Mouse (Mus musculus): ENCODE results near the gene Ahnak2. TPM values are rescaled to one million over a fixed set of nuclear protein-coding genes. Genes with fewer than 3 reads are reported as not detected.

Gene Ahnak2
- polyA plus RNA-seq, 1 experiment from 2014 or later = 0.17 TPM

DNA sequence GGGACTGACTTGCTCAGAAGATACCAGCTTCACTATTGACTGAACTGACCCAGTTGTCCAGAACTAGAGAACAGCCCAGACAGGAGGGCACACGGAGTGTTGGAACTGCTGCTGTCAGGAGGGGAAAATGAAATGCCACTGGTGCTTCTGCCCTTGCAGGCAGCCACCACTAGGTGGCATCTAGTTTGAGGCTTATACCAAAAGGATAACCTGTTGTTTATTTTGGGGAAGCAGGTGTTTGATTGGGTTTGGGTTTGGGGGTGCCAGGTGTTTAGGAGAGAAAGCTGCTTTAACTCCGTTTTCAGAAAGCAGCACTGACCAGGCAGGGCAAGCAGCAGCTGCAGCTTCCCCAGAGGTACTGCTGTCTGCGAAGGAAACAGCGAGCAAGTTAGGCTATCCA, 13.8 kb upstream of the Ahnak2 start:
- DNase-seq (ENCODE audit: low spot score) (peak; percentile 66), ATAC-seq (ENCODE audit: insufficient number of reproducible peaks, low FRiP score, low TSS enrichment, low read depth) (no peak)
- Histone ChIP-seq H3K4me1 (ENCODE audit: control insufficient read depth, insufficient read depth, low read length) (no peaks in the 10 kb centered on the region), H3K27ac (replicated peaks; ENCODE audit: low read depth, low read length) (no peak overlapping the region), H3K36me3 (ENCODE audit: control insufficient read depth, insufficient read depth, low read length) (peaks cover 13% of the 10 kb centered on the region; the same call in 1 of the 2 replicates), H3K9me3 (ENCODE audit: control insufficient read depth, low read length) (no peaks in the 10 kb centered on the region), H3K9ac (ENCODE audit: low read length) (no peak overlapping the region), H3K27me3 (ENCODE audit: control insufficient read depth, insufficient read depth, low read length) (no peaks in the 10 kb centered on the region), H3K4me3 (ENCODE audit: low read depth, low read length) (no peak overlapping the region), H3K4me2 (ENCODE audit: low read depth, severe bottlenecking) (no peak overlapping the region)
- 60% methylated on average over 4 of the region's 4 CpGs for WGBS

DNA sequence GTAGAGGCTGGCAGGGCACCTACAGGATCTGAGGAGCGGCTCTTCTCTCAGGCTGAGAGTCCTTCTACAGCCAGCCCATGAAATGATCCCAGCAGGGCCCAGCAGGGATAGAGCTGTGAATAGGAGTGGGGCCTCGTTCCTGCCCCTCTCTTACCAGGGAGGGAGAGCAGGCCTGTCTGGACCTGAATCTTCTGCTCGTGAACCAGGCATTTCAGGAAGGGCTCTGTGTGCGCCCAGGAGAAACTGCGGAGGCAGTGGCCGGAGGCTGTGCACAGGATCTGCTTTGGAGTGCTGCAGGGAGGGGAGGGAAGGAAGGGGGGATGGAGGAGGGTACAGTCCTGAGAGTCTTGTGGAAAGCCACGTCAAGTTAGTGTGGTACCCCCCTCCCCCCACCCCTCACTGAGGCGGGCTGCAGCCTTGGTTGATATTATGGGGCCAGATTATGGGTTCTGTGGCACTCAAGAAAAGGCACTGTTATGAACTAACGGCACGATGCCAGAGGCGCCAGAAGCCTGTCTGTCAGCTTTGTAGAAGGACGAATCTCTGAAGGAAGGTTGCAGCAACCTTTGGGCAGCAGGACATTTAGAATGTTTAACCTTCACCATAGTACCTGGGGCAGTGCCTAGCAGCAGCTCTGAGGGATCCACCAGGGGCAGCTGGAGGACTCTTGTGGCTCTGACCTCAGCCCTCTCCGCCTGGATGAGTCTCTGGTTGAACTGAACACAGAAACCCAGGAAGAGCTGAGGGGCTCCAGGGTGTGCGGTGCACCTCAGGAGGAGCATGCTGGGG, 12.4 kb upstream of the Ahnak2 start:
- H3K27me3 ChIP-seq (ENCODE audit: control insufficient read depth, insufficient read depth, low read length) = no peaks in the 10 kb centered on the region
- no peak overlapping the region for H3K9ac ChIP-seq (ENCODE audit: low read length)
- H3K4me3 ChIP-seq (ENCODE audit: low read depth, low read length) = no peak overlapping the region
- no peak for DNase-seq (ENCODE audit: low spot score)
- 77% methylated on average over 14 of the region's 14 CpGs for WGBS
- no peak for ATAC-seq (ENCODE audit: insufficient number of reproducible peaks, low FRiP score, low TSS enrichment, low read depth)
- H3K9me3 ChIP-seq (ENCODE audit: control insufficient read depth, low read length) = no peaks in the 10 kb centered on the region
- H3K27ac ChIP-seq (replicated peaks; ENCODE audit: low read depth, low read length) = no peak overlapping the region
- no peaks in the 10 kb centered on the region for H3K4me1 ChIP-seq (ENCODE audit: control insufficient read depth, insufficient read depth, low read length)
- peaks cover 6% of the 10 kb centered on the region; the same call in 1 of the 2 replicates for H3K36me3 ChIP-seq (ENCODE audit: control insufficient read depth, insufficient read depth, low read length)
- no peak overlapping the region for H3K4me2 ChIP-seq (ENCODE audit: low read depth, severe bottlenecking)

DNA sequence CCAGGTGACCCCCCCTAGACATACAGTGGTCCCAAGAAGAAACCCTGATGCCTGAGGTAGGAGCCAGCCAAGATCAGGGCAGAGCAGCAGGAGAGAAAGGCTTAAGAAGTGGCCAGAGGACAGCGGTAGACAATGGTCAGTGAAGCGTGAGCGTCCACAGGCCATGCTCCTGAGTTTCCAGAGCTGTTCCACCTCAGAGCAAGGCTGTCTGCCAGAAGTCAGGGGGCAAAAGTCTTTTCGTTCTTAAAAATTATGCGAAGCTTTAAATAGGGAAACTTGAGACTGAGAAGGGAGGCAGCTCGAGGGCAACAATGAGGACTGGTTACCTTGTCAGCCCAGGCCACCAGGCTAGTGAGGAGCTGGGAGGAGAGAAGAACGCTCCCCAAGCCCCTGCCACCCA, 10.9 kb upstream of the Ahnak2 start:
- Histone ChIP-seq H3K9ac (ENCODE audit: low read length) (no peak overlapping the region), H3K27ac (replicated peaks; ENCODE audit: low read depth, low read length) (no peak overlapping the region), H3K27me3 (ENCODE audit: control insufficient read depth, insufficient read depth, low read length) (no peaks in the 10 kb centered on the region), H3K4me3 (ENCODE audit: low read depth, low read length) (no peak overlapping the region), H3K36me3 (ENCODE audit: control insufficient read depth, insufficient read depth, low read length) (no peaks in the 10 kb centered on the region; the same call in 1 of the 2 replicates), H3K4me2 (ENCODE audit: low read depth, severe bottlenecking) (no peak overlapping the region), H3K9me3 (ENCODE audit: control insufficient read depth, low read length) (no peaks in the 10 kb centered on the region), H3K4me1 (ENCODE audit: control insufficient read depth, insufficient read depth, low read length) (peaks cover 5% of the 10 kb centered on the region; the same call in 1 of the 2 replicates)
- no peak for DNase-seq (ENCODE audit: low spot score)
- no peak for ATAC-seq (ENCODE audit: insufficient number of reproducible peaks, low FRiP score, low TSS enrichment, low read depth)
- 86% methylated on average over 7 of the region's 7 CpGs for WGBS

DNA sequence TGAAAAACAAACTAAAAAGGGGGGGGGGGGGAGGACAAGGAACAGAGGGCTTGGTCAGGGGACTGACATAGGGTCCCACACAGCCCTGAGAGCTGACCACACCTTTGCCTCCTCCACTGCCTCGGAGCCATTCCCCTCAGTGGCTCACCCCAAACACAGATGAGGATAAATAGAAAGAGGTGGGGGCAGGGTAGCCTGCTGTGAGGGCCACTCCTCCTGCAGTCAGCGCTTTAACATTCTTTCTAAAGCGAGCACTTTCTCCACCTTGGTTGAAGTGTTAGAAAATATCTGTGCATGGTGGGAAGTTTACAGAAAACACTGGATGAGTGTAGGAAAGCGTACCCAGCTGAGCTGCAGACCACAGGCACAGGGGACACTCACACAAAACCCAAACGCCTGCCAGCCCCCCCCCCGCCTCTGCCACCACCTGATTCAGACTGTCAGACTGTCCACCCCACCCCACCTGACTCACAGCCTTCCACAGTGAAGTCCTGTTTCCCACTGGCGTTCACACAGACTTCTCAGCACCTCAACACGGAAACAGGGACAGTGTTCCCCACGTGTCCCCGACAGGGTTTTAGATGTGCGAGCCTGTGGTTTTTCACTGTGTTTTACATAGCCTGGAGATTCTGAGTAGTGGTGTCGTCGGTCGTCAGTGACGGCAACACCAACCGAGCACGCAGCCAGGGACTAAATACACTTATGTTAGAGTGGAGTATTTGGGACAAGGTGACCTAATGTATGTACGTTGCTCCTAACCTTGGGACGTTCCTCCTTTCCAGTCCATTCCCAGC, 7.8 kb upstream of the Ahnak2 start:
- no peak for ATAC-seq (ENCODE audit: insufficient number of reproducible peaks, low FRiP score, low TSS enrichment, low read depth)
- DNase-seq (ENCODE audit: low spot score) = no peak
- no peak overlapping the region for H3K27ac ChIP-seq (replicated peaks; ENCODE audit: low read depth, low read length)
- H3K27me3 ChIP-seq (ENCODE audit: control insufficient read depth, insufficient read depth, low read length) = no peaks in the 10 kb centered on the region
- 68% methylated on average over 19 of the region's 19 CpGs for WGBS
- H3K9ac ChIP-seq (ENCODE audit: low read length) = no peak overlapping the region
- H3K4me1 ChIP-seq (ENCODE audit: control insufficient read depth, insufficient read depth, low read length) = peaks cover 9% of the 10 kb centered on the region; the same call in 1 of the 2 replicates
- no peaks in the 10 kb centered on the region; the same call in 1 of the 2 replicates for H3K36me3 ChIP-seq (ENCODE audit: control insufficient read depth, insufficient read depth, low read length)
- H3K9me3 ChIP-seq (ENCODE audit: control insufficient read depth, low read length) = no peaks in the 10 kb centered on the region
- no peak overlapping the region for H3K4me3 ChIP-seq (ENCODE audit: low read depth, low read length)
- no peak overlapping the region for H3K4me2 ChIP-seq (ENCODE audit: low read depth, severe bottlenecking)

DNA sequence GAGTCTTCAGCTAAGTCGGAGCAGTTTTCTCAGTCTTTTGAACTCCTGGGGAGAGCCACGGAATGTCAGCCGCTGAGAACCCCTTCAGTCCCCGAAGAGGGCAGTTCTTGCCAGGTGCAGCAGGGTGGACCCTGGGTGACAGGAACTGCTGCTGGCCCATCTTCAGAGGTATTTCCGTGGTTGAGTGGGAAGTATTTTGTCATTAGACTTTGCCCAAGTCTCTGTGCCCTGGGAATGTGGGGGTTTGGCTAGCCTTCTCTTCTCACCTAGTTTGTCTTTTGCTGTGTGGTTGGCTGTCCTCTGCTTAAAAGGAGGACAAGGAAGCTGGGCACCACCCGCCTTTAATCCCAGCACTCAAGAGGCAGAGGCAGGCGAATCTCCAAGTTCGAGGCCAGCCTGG, 7.2 kb upstream of the Ahnak2 start:
- ATAC-seq (ENCODE audit: insufficient number of reproducible peaks, low FRiP score, low TSS enrichment, low read depth) = no peak
- H3K36me3 ChIP-seq (ENCODE audit: control insufficient read depth, insufficient read depth, low read length) = no peaks in the 10 kb centered on the region
- DNase-seq (ENCODE audit: low spot score) = no peak
- WGBS = 21% methylated on average over 8 of the region's 8 CpGs
- peak overlapping the region; percentile 36 for H3K9ac ChIP-seq (ENCODE audit: low read length)
- peak overlapping the region; percentile 97 for H3K4me2 ChIP-seq (ENCODE audit: low read depth, severe bottlenecking)
- H3K9me3 ChIP-seq (ENCODE audit: control insufficient read depth, low read length) = no peaks in the 10 kb centered on the region
- peaks cover 9% of the 10 kb centered on the region; the same call in 1 of the 2 replicates for H3K4me1 ChIP-seq (ENCODE audit: control insufficient read depth, insufficient read depth, low read length)
- H3K27me3 ChIP-seq (ENCODE audit: control insufficient read depth, insufficient read depth, low read length) = no peaks in the 10 kb centered on the region
- H3K27ac ChIP-seq (replicated peaks; ENCODE audit: low read depth, low read length) = no peak overlapping the region
- peak overlapping the region; percentile 67 for H3K4me3 ChIP-seq (ENCODE audit: low read depth, low read length)

DNA sequence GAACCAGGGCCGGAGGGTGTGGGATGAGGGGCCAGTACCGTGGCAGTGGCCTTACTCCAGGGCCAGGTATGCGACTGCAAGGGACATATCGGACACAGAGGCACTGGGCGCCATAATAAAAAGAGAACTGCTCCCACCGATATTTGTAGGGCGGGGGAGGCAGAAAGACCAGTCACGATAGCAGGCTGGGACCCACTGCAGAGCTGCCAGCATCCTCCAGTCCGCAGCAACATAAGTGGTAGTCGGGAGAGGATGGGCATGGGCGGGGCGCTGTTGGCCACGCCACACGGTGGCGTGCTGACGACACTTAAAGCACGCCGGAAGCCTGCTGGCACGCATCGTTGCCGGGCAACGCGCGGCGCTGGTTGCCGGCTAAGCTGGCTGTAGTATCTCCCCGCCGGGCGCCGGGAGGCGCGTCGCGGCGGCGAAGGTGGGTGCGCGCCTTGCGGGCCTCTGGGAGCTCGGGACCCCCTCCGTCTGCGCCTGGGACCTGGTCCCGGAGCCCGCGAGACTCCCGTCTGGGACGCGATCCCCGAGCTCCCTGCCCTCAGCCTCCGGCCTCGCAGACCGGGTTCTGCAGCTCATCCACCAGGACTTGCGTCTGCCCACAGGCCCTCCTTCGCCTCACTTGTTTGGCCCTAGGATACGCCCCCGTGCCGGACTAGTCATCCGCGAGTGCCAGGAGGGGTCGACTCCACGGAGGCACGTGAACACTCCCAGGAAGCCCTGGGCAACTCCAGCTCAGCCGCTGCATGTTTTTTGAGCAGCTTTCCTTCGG, 6.3 kb upstream of the Ahnak2 start, which contains the start of gene Clba1:
Gene Clba1 (plus strand): TSS at position 351 of the 778 bp plus-strand sequence.
- Histone ChIP-seq H3K27ac (replicated peaks; ENCODE audit: low read depth, low read length) (no peak within 1 kb of the TSS), H3K9ac (ENCODE audit: low read length) (peak within 1 kb of the TSS; percentile 36), H3K4me2 (ENCODE audit: low read depth, severe bottlenecking) (peak within 1 kb of the TSS; percentile 97), H3K36me3 (ENCODE audit: control insufficient read depth, insufficient read depth, low read length) (no peaks in the 10 kb centered on the region), H3K9me3 (ENCODE audit: control insufficient read depth, low read length) (no peaks in the 10 kb centered on the region), H3K27me3 (ENCODE audit: control insufficient read depth, insufficient read depth, low read length) (no peaks in the 10 kb centered on the region), H3K4me3 (ENCODE audit: low read depth, low read length) (peak within 1 kb of the TSS; percentile 67), H3K4me1 (ENCODE audit: control insufficient read depth, insufficient read depth, low read length) (peaks cover 9% of the 10 kb centered on the region; the same call in 1 of the 2 replicates)
- peak; percentile 89 for DNase-seq (ENCODE audit: low spot score)
- 2% methylated on average over 63 of the region's 64 CpGs for WGBS
- peak; percentile 85 for ATAC-seq (ENCODE audit: insufficient number of reproducible peaks, low FRiP score, low TSS enrichment, low read depth)

- DNase-seq (ENCODE audit: low spot score) = no peak
- Histone ChIP-seq H3K4me3 (ENCODE audit: low read depth, low read length) (peak overlapping the region; percentile 67), H3K4me1 (ENCODE audit: control insufficient read depth, insufficient read depth, low read length) (peaks cover 9% of the 10 kb centered on the region; the same call in 1 of the 2 replicates), H3K27me3 (ENCODE audit: control insufficient read depth, insufficient read depth, low read length) (no peaks in the 10 kb centered on the region), H3K27ac (replicated peaks; ENCODE audit: low read depth, low read length) (no peak overlapping the region), H3K4me2 (ENCODE audit: low read depth, severe bottlenecking) (peak overlapping the region; percentile 97), H3K9ac (ENCODE audit: low read length) (peak overlapping the region; percentile 36), H3K36me3 (ENCODE audit: control insufficient read depth, insufficient read depth, low read length) (no peaks in the 10 kb centered on the region), H3K9me3 (ENCODE audit: control insufficient read depth, low read length) (no peaks in the 10 kb centered on the region)
- ATAC-seq (ENCODE audit: insufficient number of reproducible peaks, low FRiP score, low TSS enrichment, low read depth) = no peak
- WGBS = 78% methylated on average over 5 of the region's 5 CpGs
These were observed 5.7 kb upstream of the Ahnak2 start for GRCm38 (mm10) chr12:112808212-112808586.

DNA sequence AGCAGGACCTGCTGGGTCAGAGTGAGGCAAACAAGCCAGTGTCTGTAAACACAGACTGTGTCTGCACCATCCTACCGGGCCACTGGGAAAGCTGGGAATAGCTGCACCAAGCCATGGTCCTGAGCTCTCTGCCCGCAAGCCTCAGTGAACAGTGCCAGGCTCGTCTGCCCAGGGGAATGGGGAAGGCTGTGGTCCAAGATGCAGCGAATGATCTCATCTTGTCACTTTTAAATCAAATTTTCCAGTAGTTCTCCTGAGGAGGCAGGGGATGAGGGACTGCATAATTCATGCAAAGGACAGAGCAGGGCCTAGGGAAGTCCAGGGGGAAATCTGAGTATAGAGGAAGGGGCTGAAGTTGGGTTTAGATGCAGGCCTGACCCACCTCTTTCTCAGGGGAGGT, 5.3 kb upstream of the Ahnak2 start:
- no peak for ATAC-seq (ENCODE audit: insufficient number of reproducible peaks, low FRiP score, low TSS enrichment, low read depth)
- Histone ChIP-seq H3K4me3 (ENCODE audit: low read depth, low read length) (no peak overlapping the region), H3K36me3 (ENCODE audit: control insufficient read depth, insufficient read depth, low read length) (no peaks in the 10 kb centered on the region), H3K27me3 (ENCODE audit: control insufficient read depth, insufficient read depth, low read length) (no peaks in the 10 kb centered on the region), H3K9me3 (ENCODE audit: control insufficient read depth, low read length) (no peaks in the 10 kb centered on the region), H3K4me1 (ENCODE audit: control insufficient read depth, insufficient read depth, low read length) (peaks cover 11% of the 10 kb centered on the region; the same call in 1 of the 2 replicates), H3K27ac (replicated peaks; ENCODE audit: low read depth, low read length) (no peak overlapping the region), H3K4me2 (ENCODE audit: low read depth, severe bottlenecking) (no peak overlapping the region), H3K9ac (ENCODE audit: low read length) (no peak overlapping the region)
- 86% methylated on average over 4 of the region's 4 CpGs for WGBS
- DNase-seq (ENCODE audit: low spot score) = no peak
